Mouse (Mus musculus) frontal cortex, postnatal 10 days (tissue): ENCODE data around the gene Pros1.
A peak's percentile ranks its signal among the peaks of the same experiment; 100 is the strongest.

Experiments used
- DNase-seq, 2 experiments: peaks; one replicate each; pipeline ENCODE4 v3.0.0; 2022; ENCODE audit warnings: low spot score in 2 of 2, mixed read lengths in 1 of 2

Gene Pros1

GRCm38 (mm10) chr16:62854191-62855068 is at the start of gene Pros1:
Pros1 (plus strand) TSS chr16:62854307.
- peak; percentile 19 to 47 for DNase-seq

GRCm38 (mm10) chr16:62804621-62805020 is 49.5 kb upstream of the Pros1 start:
- DNase-seq: no peak

- no peak for DNase-seq
These were observed 46.7 kb upstream of the Pros1 start for GRCm38 (mm10) chr16:62807249-62807979.

DNA sequence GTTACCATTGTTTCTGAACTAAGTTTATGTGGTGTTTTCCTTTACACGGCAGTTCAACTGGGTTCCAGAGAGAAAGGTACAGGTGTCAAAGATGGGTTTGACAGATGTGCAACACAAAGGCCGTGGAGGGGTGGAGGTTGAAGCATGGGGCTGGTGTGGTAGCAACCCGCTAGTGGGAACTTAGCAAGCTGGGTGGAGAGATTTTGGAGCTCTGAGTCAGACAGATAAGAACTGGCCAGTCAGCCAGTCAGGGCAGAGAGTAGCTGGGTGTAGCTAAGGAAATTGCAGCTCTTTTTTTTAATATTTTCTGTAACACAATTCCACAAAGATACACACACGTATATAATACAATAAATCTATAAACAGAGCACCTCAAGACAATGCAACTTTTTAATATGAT is 43.3 kb upstream of the Pros1 start:
- DNase-seq: no peak

- no peak for DNase-seq
These were observed 40.3 kb upstream of the Pros1 start for GRCm38 (mm10) chr16:62813790-62814189.

GRCm38 (mm10) chr16:62814491-62814890 is 39.6 kb upstream of the Pros1 start, which contains the start of gene Stx19:
Stx19 (plus strand) TSS chr16:62814676.
- DNase-seq: no peak

GRCm38 (mm10) chr16:62822472-62822871 is 31.6 kb upstream of the Pros1 start:
- no peak for DNase-seq

DNA sequence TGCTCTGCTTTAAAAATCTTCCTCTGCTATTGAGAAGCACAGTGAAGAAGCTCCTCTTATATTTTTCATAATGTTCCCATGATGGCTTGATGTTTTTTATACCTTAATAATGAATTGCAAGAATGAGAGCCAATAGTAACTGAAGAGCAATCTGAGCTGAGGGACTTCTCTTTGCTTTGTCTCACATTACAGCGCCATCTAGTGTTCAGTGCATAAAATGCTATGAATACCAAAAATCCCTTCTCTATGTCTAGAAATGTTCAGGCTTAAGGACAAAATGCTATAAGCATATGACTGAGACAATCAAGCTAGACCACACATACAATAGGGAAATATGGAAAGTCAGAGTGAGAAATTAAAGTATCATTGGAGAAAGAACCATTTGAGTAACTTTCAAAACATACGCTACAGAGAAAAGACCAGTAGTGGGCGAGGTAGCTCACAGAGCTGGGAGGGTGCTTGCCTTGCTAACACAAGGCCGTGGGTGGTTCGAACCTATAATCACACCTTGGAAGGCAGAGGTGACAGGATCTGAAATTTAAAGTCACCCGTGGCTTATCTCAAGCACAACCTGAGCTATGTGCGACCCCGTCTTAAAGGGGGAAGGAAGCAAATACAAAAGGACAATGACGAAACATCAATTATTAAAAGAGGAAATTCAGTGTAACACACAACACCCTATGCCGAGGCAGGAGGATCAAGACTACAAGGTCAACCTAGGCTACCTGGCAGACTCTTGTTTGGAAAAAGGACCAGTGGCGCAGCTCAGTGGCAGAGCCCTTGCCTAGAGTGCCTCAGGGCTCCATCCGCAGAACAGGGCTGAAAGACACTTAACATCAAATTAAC is 27.7 kb upstream of the Pros1 start:
- DNase-seq: no peak

DNA sequence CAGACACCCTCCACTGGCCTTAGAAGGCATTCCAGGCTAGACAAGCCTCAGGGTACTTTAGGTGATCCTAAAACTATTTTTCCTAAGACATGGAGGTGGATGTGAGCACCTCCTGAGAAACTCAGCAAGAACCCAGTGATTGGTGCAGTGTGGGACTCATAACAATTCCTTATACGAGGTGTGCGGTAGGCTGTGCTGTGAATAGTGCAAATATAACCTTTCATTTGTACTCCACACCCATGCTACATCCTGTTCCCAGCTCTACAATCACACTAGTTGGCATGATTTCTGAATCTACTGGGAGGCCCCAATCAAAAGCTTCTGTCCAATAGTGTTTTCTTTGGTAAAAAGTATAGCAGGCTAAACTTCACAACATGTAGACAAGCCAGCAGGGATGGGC is 22.1 kb upstream of the Pros1 start:
- DNase-seq: no peak

- DNase-seq: no peak
These were observed 21.6 kb upstream of the Pros1 start for GRCm38 (mm10) chr16:62832481-62832880.

GRCm38 (mm10) chr16:62834016-62834735 is 19.9 kb upstream of the Pros1 start:
- DNase-seq: no peak

GRCm38 (mm10) chr16:62845341-62845740 is 8.8 kb upstream of the Pros1 start:
- no peak for DNase-seq

DNA sequence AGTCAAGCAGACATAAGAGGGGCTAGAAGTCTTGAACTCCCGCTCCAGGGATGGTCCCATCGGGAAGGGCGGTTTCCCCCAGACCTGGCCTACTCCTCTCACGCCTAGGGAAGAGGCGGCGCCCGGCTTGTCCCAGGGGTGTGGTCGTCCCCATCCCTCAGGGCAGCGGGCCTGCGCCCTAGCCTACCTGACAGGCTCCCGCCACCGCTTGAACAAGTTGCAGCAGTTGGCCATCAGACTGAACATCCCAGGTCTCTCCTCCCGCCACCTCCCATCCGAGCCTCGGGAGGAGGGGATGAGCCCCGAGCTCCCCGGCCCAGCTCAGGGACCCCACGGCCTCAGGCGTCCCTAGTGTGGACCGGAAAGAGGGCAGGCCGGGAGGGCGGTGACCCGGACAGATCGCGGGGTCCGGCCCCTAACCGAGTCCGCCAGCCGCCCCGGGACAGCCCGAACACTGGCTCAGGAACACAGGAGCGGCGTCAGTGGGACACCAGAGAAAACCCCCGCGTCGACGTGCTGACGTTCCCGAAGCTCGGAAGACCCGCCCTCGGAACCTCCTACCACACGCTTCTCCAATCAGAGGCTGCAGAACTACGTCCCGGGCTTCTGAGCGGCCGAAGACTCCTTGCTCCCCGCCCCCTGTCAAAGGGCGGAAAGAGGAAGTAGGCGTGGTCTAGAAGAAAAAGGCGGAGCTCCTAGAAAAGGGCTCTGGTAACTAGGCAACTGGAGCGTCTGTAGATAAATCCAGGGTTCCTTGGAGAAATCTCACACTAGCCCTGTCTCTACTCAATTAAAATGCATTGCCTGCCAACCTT is 7.4 kb upstream of the Pros1 start, which contains the start of gene Arl13b:
Arl13b (minus strand) TSS at position 543 of the 815 bp plus-strand sequence.
- peak; percentile 92 to 95 for DNase-seq

GRCm38 (mm10) chr16:62852464-62853252 is 1.4 kb upstream of the Pros1 start:
- no peak for DNase-seq

DNA sequence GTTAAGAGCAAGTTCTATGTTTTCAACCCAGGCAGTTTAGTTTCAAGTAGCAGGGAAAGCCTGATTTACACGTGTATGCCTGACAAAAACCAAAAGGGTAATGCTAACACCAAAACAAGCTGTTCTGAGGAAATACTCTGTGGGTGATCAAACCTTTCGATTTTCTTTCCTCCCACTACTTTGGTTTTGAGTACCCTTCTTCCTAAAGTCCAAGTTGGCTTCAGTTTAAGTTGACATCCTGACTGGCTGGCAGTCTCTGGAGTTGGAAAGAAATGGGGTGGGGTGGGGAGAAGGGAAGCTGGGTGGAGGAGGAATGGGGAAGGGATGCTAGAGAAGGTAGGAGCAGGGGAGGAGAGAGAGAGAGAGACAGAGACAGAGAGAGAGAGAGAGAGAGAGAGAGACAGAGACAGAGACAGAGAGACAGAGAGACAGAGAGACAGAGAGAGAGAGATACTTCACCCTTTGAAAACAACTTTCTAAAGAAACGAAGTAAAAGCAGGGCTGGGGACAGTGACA is 438 bp upstream of the Pros1 start:
- DNase-seq: no peak

- no peak for DNase-seq
These were observed 1.3 kb downstream of the Pros1 start for GRCm38 (mm10) chr16:62855385-62855784.

- DNase-seq: no peak
These were observed 2.2 kb downstream of the Pros1 start for GRCm38 (mm10) chr16:62856273-62856672.

- no peak for DNase-seq
These were observed 3.4 kb downstream of the Pros1 start for GRCm38 (mm10) chr16:62857498-62857897.

GRCm38 (mm10) chr16:62858018-62858417 is 3.9 kb downstream of the Pros1 start:
- no peak for DNase-seq
